Mouse (Mus musculus) ES-Bruce4 (cell line): Measurements from ENCODE around the gene Gapdhs. TPM values are rescaled to one million over a fixed set of nuclear protein-coding genes. Genes with fewer than 3 reads are reported as not detected.

Experiments
- H3K27ac ChIP-seq: 2 replicates; pipeline ENCODE4 v1.5.1; 2012; ENCODE audit warnings: low read length, inconsistent platforms; ENCODE audit not compliant: insufficient read depth
- H3K27me3 ChIP-seq: 2 replicates; pipeline ENCODE4 v1.6.1; 2012; ENCODE audit warnings: mild to moderate bottlenecking, low read length, inconsistent platforms; ENCODE audit not compliant: control insufficient read depth, poor library complexity, insufficient read depth, severe bottlenecking
- H3K36me3 ChIP-seq: 2 replicates; pipeline ENCODE4 v1.6.1; 2012; ENCODE audit warnings: inconsistent platforms, mild to moderate bottlenecking, low read length, moderate library complexity; ENCODE audit not compliant: control insufficient read depth, poor library complexity, insufficient read depth, severe bottlenecking
- H3K4me1 ChIP-seq: one replicate; pipeline ENCODE4 v1.8.1; 2011; ENCODE audit warnings: low read length; ENCODE audit not compliant: control insufficient read depth, insufficient read depth
- H3K4me3 ChIP-seq: 2 replicates; pipeline ENCODE4 v1.5.1; 2011; ENCODE audit warnings: low read depth, mild to moderate bottlenecking, low read length
- H3K9ac ChIP-seq: 2 replicates; pipeline ENCODE4 v1.6.1; 2012; ENCODE audit warnings: low read depth, mild to moderate bottlenecking, inconsistent platforms; ENCODE audit not compliant: poor library complexity, severe bottlenecking
- H3K9me3 ChIP-seq: replicated peaks from 2 replicates; pipeline ENCODE4 v1.6.1; 2012; ENCODE audit warnings: mild to moderate bottlenecking, low read length, inconsistent platforms; ENCODE audit not compliant: control insufficient read depth, poor library complexity, insufficient read depth, severe bottlenecking
- CTCF ChIP-seq: IDR thresholded peaks from one replicate; pipeline ENCODE4 v1.8.1; 2011; ENCODE audit warnings: low read depth, low read length
- EP300 ChIP-seq: IDR thresholded peaks from 2 replicates; pipeline ENCODE4 v1.6.1; 2011; ENCODE audit warnings: low read depth, low read length; ENCODE audit not compliant: insufficient read depth
- POLR2A ChIP-seq: IDR thresholded peaks from one replicate; pipeline ENCODE4 v1.8.1; 2011; ENCODE audit warnings: low read length; ENCODE audit not compliant: insufficient read depth
- polyA plus RNA-seq: library from polyadenylated mRNA; stranded (reverse); fragments of >200 nt; gene quantifications from 2 replicates; pipeline ENCODE4 v1.2.4, GENCODE M21; 2011; ENCODE audit warnings: low read depth; ENCODE audit not compliant: missing spikeins, insufficient read depth, insufficient read length

The Gapdhs gene
- polyA plus RNA-seq, 1 experiment: not detected

DNA sequence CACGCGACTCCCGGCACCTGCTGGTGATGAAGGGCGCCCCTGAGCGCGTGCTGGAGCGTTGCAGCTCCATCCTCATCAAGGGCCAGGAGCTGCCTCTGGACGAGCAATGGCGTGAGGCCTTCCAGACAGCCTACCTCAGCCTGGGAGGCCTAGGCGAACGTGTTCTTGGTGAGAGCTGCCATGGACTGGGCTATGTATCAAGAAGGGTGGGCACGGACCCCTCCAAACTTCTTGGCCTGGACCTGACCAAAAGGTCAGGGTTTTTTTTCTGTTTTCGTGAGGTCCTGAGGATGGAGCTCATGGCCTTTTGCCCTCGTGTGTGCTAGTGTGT lies 25.8 kb downstream of the Gapdhs start:
- no peak overlapping the region for H3K9ac ChIP-seq
- H3K27ac ChIP-seq: no peak overlapping the region
- TF ChIP-seq CTCF (no peak), EP300 (no peak), POLR2A (no peak)
- peak overlapping the region; percentile 44 for H3K4me3 ChIP-seq
- no peaks in the 10 kb centered on the region for H3K9me3 ChIP-seq
- H3K36me3 ChIP-seq: no peaks in the 10 kb centered on the region
- no peaks in the 10 kb centered on the region for H3K4me1 ChIP-seq
- no peaks in the 10 kb centered on the region; the same call in 1 of the 2 replicates for H3K27me3 ChIP-seq

- H3K36me3 ChIP-seq: no peaks in the 10 kb centered on the region
- H3K9ac ChIP-seq: no peak overlapping the region
- H3K27me3 ChIP-seq: no peaks in the 10 kb centered on the region; the same call in 1 of the 2 replicates
- H3K4me1 ChIP-seq: no peaks in the 10 kb centered on the region
- H3K27ac ChIP-seq: no peak overlapping the region
- H3K4me3 ChIP-seq: peak overlapping the region; percentile 66
- H3K9me3 ChIP-seq: no peaks in the 10 kb centered on the region
- TF ChIP-seq EP300: no peak
- no peak for TF ChIP-seq POLR2A
- no peak for TF ChIP-seq CTCF
Measured at GRCm38 (mm10) chr7:30717006-30717715, 26.3 kb downstream of the Gapdhs start.

DNA sequence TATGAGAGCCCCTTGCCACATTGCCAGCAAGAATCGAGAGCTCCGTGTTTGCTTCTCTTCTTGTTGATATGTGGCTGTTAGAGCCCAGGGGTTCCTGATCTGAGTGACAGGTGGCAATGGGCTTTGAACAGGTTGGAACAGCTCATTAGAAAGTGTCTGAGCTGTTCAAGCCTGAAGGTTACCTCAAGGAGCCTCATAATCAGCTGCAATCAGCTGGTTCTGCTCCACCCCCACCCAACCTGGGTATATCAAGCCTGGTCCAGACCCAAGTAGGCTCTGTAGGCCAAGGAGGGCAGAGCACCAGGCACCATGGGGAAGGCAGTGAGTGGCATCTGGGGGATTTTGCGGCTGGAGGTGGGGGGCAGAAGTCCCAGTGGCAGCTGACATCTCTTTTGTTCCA lies 31.5 kb downstream of the Gapdhs start, which contains the start of gene Atp4a:
Gene Atp4a (plus strand): TSS at position 268 of the 400 bp plus-strand sequence.
- Histone ChIP-seq H3K4me3 (no peak within 1 kb of the TSS), H3K9me3 (no peaks in the 10 kb centered on the region), H3K27me3 (no peaks in the 10 kb centered on the region; the same call in 1 of the 2 replicates), H3K4me1 (no peaks in the 10 kb centered on the region), H3K27ac (no peak within 1 kb of the TSS), H3K9ac (no peak within 1 kb of the TSS), H3K36me3 (no peaks in the 10 kb centered on the region)
- TF ChIP-seq CTCF (no peak), POLR2A (no peak), EP300 (no peak)

GRCm38 (mm10) chr7:30707441-30707840 lies 36.0 kb downstream of the Gapdhs start:
- Histone ChIP-seq H3K9ac (no peak overlapping the region), H3K4me1 (no peaks in the 10 kb centered on the region), H3K9me3 (no peaks in the 10 kb centered on the region), H3K36me3 (no peaks in the 10 kb centered on the region), H3K4me3 (no peak overlapping the region), H3K27ac (no peak overlapping the region), H3K27me3 (no peaks in the 10 kb centered on the region)
- TF ChIP-seq POLR2A (no peak), EP300 (no peak), CTCF (no peak)

DNA sequence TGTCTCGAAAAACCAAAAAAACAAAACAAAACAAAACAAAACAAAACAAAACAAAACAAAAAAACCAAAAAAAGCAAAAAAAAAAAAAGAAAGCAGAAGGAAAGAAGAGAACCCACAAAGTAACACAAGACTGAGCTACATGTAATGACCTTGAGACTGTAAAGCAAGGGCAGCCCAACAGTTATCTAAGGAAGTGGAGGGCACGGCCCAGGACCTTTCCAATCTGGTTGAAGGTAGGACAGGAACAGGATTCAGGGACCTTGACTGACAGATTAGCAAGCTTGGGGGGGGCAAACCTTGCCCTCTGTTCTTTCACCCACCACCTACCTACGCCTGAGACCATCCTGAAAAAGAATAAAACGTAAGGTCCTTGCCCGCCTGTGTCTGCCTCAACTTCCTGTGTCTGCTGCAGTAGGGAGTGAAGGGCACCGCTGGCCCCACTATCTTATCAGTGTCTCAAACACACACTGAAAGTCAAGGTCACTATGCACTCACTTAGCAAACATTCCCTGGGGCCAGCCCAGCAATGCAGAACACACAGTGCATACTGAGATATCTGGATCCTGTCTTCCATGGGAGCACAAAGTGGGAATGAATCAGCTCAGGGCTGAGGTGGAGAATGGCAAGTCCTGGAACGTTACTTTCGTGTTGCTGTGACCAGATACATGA lies 37.1 kb downstream of the Gapdhs start:
- Histone ChIP-seq H3K27me3 (no peaks in the 10 kb centered on the region), H3K4me3 (no peak overlapping the region), H3K36me3 (no peaks in the 10 kb centered on the region), H3K9ac (no peak overlapping the region), H3K4me1 (no peaks in the 10 kb centered on the region), H3K9me3 (no peaks in the 10 kb centered on the region), H3K27ac (no peak overlapping the region)
- TF ChIP-seq CTCF (no peak), POLR2A (no peak), EP300 (no peak)

- Histone ChIP-seq H3K36me3 (no peaks in the 10 kb centered on the region), H3K27ac (no peak within 1 kb of the TSS), H3K27me3 (no peaks in the 10 kb centered on the region), H3K9ac (no peak within 1 kb of the TSS), H3K4me1 (peaks cover 2% of the 10 kb centered on the region), H3K4me3 (no peak within 1 kb of the TSS), H3K9me3 (no peaks in the 10 kb centered on the region)
- no peak for TF ChIP-seq EP300
- TF ChIP-seq CTCF: no peak
- no peak for TF ChIP-seq POLR2A
Measured at GRCm38 (mm10) chr7:30698589-30698988, 44.9 kb downstream of the Gapdhs start, which contains the start of gene 2200002J24Rik. TSS of gene 2200002J24Rik (plus strand) at chr7:30698926.
